Mouse (Mus musculus): ENCODE measurements around the gene Vmp1. TPM values are rescaled to one million over a fixed set of nuclear protein-coding genes. Genes with fewer than 3 reads are reported as not detected.

Vmp1 gene
- polyA plus RNA-seq, 1 experiment from 2014 or later: 86.8 TPM

- no peak for ATAC-seq (ENCODE audit: low FRiP score)
- Histone ChIP-seq H3K4me1 (peaks cover 20% of the 10 kb centered on the region), H3K9me3 (no peaks in the 10 kb centered on the region), H3K4me3 (replicated peaks) (no peak overlapping the region), H3K36me3 (replicated peaks) (0 out of 2 replicates have a peak, but pooled peaks cover 4% of the 10 kb centered on the region), H3K4me2 (no peak overlapping the region), H3K27me3 (no peaks in the 10 kb centered on the region), H3K9ac (no peak overlapping the region), H3K27ac (no peak overlapping the region)
- 94% methylated on average over 1 of the region's 1 CpGs for WGBS
Observed at GRCm38 (mm10) chr11:86547412-86547811, 136.2 kb downstream of the Vmp1 start.

- Histone ChIP-seq H3K36me3 (replicated peaks) (0 out of 2 replicates have a peak, but pooled peaks cover 4% of the 10 kb centered on the region), H3K4me2 (peak overlapping the region; percentile 83), H3K9me3 (no peaks in the 10 kb centered on the region), H3K27ac (no peak overlapping the region), H3K4me3 (replicated peaks) (peak overlapping the region; percentile 99), H3K4me1 (peaks cover 20% of the 10 kb centered on the region), H3K27me3 (no peaks in the 10 kb centered on the region), H3K9ac (peak overlapping the region; percentile 50; the same call in 1 of the 2 replicates)
- ATAC-seq (ENCODE audit: low FRiP score): no peak
- WGBS: 85% methylated on average over 8 of the region's 8 CpGs
Observed at GRCm38 (mm10) chr11:86545556-86545955, 138.1 kb downstream of the Vmp1 start.

DNA sequence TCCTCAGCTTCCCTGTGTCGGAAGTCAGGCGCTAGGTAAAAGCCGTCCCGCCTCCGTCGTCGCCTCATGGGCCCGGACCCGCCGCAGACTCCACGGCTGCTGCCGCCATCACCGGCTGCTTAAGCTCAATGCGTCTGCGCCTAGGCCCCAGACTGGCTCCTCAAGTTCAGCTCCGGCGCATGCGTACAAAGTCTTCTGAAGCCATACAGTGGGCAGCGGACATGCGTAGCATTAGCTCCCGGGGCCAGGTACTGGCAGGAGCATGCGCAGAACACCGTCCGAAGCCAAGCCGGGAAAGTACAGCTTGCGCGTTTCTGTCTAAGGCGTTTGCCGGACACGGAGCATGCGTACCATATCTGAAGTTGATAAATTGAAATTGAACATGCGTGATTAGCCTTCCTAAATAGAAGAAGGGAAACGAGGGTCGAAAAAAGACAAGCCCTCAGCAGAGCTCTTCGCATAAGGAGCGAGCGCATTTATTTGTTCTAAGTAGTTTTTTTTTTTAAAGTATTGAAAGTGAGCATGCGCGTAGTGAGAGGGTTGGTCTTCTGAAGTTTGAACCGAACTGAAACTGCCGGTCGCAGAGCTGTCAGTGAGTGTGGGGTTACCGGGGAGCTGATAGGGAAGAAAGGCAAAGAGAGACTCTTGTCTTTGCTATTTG, 138.9 kb downstream of the Vmp1 start, which contains the start of the genes Rps6kb1 and Tubd1:
Gene Rps6kb1 (minus strand): TSS at position 167 of the 661 bp plus-strand sequence.
Gene Tubd1 (plus strand): TSS at position 353 of the 661 bp plus-strand sequence.
- peak within 1 kb of the TSS; percentile 99 for H3K4me3 ChIP-seq (replicated peaks)
- under 1% methylated on average over 43 of the region's 43 CpGs for WGBS

DNA sequence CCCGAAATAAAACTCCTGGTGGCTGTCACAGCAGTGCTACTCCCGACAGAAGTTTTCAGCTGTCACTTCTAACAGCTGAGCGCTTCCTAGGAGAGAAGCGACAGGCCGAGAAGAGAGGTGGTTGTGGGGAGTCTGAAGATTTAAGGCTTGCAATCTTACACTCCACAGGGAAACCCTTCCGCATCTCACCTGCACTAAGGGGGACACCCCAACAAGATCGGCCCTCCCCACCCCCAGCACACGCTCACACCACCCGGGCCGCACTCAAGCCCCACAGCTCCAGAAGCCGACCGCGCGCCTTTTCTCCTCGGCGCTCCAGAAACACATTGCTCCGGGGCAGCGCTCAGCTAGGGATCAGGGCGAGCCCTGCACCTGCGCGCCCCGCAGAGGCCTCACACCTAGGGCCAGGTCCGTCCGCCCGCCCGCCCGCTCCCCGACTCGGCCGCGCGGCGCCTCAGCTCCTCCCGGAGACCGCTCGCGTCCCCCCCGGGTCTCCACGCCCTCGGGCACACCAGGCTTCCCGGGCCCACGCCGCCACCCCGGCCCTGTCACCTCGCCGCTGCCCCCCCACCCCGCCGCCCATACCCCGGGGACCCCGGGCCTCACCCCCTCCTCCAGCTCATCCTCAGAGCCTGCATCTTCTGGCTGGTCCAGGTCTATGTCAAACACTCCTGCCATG, 139.5 kb downstream of the Vmp1 start:
- Histone ChIP-seq H3K4me3 (replicated peaks) (peak overlapping the region; percentile 99), H3K27me3 (no peaks in the 10 kb centered on the region), H3K36me3 (replicated peaks) (no peaks in the 10 kb centered on the region), H3K9ac (peak overlapping the region; percentile 98), H3K4me1 (peaks cover 20% of the 10 kb centered on the region), H3K9me3 (no peaks in the 10 kb centered on the region), H3K27ac (peak overlapping the region; percentile 86), H3K4me2 (peak overlapping the region; percentile 83)
- under 1% methylated on average over 43 of the region's 50 CpGs for WGBS
- peak; percentile 81 for ATAC-seq (ENCODE audit: low FRiP score)

More for the DNA sequence above, 138.9 kb downstream of the Vmp1 start, which contains the start of the genes Rps6kb1 and Tubd1:
- Histone ChIP-seq H3K9me3 (no peaks in the 10 kb centered on the region), H3K4me1 (peaks cover 20% of the 10 kb centered on the region), H3K27ac (peak within 1 kb of the TSS; percentile 86), H3K9ac (peak within 1 kb of the TSS; percentile 98), H3K36me3 (replicated peaks) (no peaks in the 10 kb centered on the region), H3K4me2 (peak within 1 kb of the TSS; percentile 83), H3K27me3 (no peaks in the 10 kb centered on the region)
- peak; percentile 97 for ATAC-seq (ENCODE audit: low FRiP score)

DNA sequence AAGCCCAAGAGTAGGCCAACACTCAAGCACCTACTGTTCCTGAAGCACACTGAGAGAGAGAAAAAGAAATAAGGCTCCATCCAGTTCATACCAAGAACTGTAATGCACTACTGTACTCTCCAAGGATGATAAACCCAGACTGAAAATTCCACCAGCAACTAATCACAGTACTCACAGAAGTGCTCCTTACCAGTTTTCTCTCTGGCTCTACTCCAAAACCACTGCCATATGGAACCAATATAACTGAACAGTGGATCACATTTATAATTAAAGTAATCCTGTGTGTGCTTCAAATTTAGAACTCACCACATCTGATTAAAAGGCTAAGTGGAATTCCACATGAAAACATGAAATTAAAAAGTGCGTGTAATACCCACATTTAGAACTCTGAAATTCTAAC, 140.8 kb downstream of the Vmp1 start:
- Histone ChIP-seq H3K9ac (no peak overlapping the region), H3K27me3 (no peaks in the 10 kb centered on the region), H3K27ac (no peak overlapping the region), H3K4me2 (no peak overlapping the region), H3K36me3 (replicated peaks) (no peaks in the 10 kb centered on the region), H3K4me1 (peaks cover 20% of the 10 kb centered on the region), H3K9me3 (no peaks in the 10 kb centered on the region), H3K4me3 (replicated peaks) (no peak overlapping the region)
- WGBS: 92% methylated on average over 1 of the region's 1 CpGs
- ATAC-seq (ENCODE audit: low FRiP score): no peak

DNA sequence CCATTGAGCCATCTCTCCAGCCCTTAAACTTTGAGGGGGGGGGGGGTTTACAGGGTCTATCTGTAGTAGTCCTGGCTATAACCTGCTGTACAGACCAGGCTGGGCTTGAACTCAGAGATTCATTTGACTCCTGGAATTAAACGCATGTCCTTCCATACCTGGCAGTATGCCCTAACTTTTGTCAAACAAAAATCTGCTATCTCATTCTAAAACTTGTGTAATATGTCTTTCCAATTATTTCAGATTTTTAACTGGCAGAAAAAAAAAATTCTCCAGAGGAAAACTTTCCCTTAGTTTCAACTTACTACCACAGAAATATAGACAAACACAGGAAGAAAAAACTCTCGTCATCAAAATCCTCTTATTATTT, 143.2 kb downstream of the Vmp1 start:
- Histone ChIP-seq H3K9me3 (no peaks in the 10 kb centered on the region), H3K27ac (no peak overlapping the region), H3K4me3 (replicated peaks) (no peak overlapping the region), H3K9ac (no peak overlapping the region), H3K4me2 (no peak overlapping the region), H3K4me1 (peaks cover 16% of the 10 kb centered on the region), H3K36me3 (replicated peaks) (no peaks in the 10 kb centered on the region), H3K27me3 (no peaks in the 10 kb centered on the region)
- ATAC-seq (ENCODE audit: low FRiP score): no peak
- 94% methylated on average over 2 of the region's 2 CpGs for WGBS

DNA sequence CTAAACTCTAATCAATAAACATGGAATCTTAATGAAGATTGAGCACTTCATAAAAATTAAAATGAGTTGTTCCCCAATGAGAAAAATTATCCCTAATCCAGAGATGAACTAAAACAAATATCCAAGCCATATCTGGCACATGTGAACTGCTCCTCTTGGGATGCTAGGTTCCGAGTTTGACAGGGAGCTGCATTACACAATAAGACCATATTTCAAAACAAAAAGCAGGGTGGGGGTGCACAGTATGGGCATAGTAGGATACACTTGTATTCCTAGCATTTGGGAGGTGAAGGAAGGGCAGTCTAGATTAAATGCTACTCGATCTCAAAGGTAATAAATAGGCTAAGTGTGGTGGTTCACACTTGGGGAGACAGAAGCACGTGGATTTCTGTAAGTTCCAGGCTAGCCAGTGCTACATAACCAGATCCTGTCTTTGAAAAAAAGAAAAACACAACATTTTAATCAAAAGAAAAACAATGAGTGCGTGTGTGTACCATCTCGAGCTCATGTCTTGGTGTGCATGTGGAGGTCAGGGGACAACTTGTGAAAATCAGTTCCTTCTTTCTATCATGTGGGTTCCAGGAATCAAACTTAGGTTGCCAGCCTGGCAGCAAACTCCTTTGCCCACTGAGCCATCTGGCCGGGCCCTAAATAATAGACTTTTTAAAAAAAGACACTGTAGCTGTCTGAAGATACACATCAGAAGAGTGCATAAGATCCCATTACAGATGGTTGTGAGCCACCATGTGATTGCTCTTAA, 143.7 kb downstream of the Vmp1 start:
- ATAC-seq (ENCODE audit: low FRiP score): no peak
- Histone ChIP-seq H3K4me2 (no peak overlapping the region), H3K9me3 (no peaks in the 10 kb centered on the region)

DNA sequence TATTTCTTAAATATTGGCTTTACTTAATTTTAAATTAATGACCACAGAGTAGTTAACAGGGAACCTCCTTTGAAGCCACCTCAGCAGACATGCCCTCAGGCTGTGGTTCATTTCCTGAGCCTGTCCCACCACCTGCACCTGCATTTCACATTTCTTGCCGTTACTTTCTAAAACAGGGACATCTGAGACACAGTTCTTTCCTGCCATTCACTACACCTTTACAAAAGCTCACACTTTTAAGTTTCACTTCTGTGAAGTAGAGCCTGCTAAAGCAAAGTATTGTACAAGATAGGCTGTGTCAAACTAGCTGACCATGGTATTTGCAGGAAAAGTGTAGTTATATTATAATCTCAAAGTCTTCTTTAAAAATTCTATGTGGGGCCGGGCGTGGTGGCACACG, 144.8 kb downstream of the Vmp1 start:
- Histone ChIP-seq H3K4me3 (replicated peaks) (no peak overlapping the region), H3K4me2 (no peak overlapping the region), H3K27me3 (no peaks in the 10 kb centered on the region), H3K36me3 (replicated peaks) (0 out of 2 replicates have a peak, but pooled peaks cover 4% of the 10 kb centered on the region), H3K27ac (no peak overlapping the region), H3K4me1 (peaks cover 11% of the 10 kb centered on the region), H3K9ac (no peak overlapping the region), H3K9me3 (no peaks in the 10 kb centered on the region)
- 93% methylated on average over 4 of the region's 4 CpGs for WGBS
- no peak for ATAC-seq (ENCODE audit: low FRiP score)

More for the DNA sequence above, 143.7 kb downstream of the Vmp1 start:
- Histone ChIP-seq H3K27me3 (no peaks in the 10 kb centered on the region), H3K9ac (no peak overlapping the region), H3K4me3 (replicated peaks) (no peak overlapping the region), H3K27ac (no peak overlapping the region), H3K4me1 (peaks cover 13% of the 10 kb centered on the region), H3K36me3 (replicated peaks) (0 out of 2 replicates have a peak, but pooled peaks cover under 1% of the 10 kb centered on the region)
- WGBS: 92% methylated on average over 6 of the region's 6 CpGs

- Histone ChIP-seq H3K27me3 (no peaks in the 10 kb centered on the region), H3K4me3 (replicated peaks) (no peak overlapping the region), H3K27ac (no peak overlapping the region), H3K9ac (no peak overlapping the region), H3K36me3 (replicated peaks) (peaks cover 25% of the 10 kb centered on the region), H3K9me3 (no peaks in the 10 kb centered on the region), H3K4me2 (no peak overlapping the region), H3K4me1 (no peaks in the 10 kb centered on the region)
- 95% methylated on average over 5 of the region's 5 CpGs for WGBS
- no peak for ATAC-seq (ENCODE audit: low FRiP score)
Observed at GRCm38 (mm10) chr11:86534201-86534910, 149.3 kb downstream of the Vmp1 start.
